Mouse (Mus musculus) bone marrow macrophage, adult 2 months (primary cell): ENCODE measurements around the gene Capzb.

Source experiments
- CTCF ChIP-seq: IDR thresholded peaks from 2 replicates; pipeline ENCODE4 v1.5.1; 2012; ENCODE audit warnings: low read depth, mild to moderate bottlenecking, low read length, moderate library complexity
- POLR2A ChIP-seq: IDR thresholded peaks from 2 replicates; pipeline ENCODE4 v1.6.1; 2012; ENCODE audit warnings: mild to moderate bottlenecking, low read depth, low read length, borderline replicate concordance

- TF ChIP-seq CTCF (no peak), POLR2A (no peak)
Observed at GRCm38 (mm10) chr4:139151370-139151769, 41.3 kb upstream of the Capzb start.
